Mouse (Mus musculus) frontal cortex, adult 2 months (tissue): ENCODE results near the gene Scnm1. TPM values are rescaled to one million over a fixed set of nuclear protein-coding genes. Genes with fewer than 3 reads are reported as not detected.
A peak's percentile ranks its signal among the peaks of the same experiment; 100 is the strongest.
"Not testable (repeated sequence)": the region's sequence is repeated elsewhere in the genome, so short reads cannot be mapped to it uniquely, and the experiment has no call there.

Experiments used
- DNase-seq, 2 experiments: peaks; one replicate each; pipeline ENCODE4 v3.0.0; 2022; ENCODE audit warnings: low spot score in 1 of 2; ENCODE audit errors: extremely low spot score in 1 of 2
- polyA plus RNA-seq: library from polyadenylated mRNA; depleted of rRNA; stranded (reverse); fragments of >200 nt; gene quantifications from 2 replicates; pipeline ENCODE4 v1.2.3, GENCODE M21; 2012

Scnm1 gene
- polyA plus RNA-seq, 1 experiment, result 118 TPM

DNA sequence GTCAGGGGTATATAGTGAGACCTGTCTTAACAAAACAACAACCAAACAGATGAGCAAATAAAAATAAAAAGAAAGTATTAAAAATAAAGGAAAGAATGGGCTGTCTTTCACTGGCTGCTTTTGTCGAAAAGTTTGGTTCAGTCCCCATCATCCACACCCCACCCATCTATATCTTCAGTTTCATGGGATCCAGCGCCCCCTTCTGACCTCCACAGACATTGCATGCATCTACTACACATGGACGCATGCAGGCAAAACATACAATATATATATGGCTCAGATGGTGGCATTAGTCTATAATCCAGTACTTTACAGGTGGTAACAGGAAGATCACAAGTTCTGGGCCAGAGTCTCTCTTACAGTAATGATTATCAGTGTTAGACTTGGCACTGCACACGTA, 20.1 kb upstream of the Scnm1 start:
- peak in 1 of 2 experiments; percentile 56 for DNase-seq

DNA sequence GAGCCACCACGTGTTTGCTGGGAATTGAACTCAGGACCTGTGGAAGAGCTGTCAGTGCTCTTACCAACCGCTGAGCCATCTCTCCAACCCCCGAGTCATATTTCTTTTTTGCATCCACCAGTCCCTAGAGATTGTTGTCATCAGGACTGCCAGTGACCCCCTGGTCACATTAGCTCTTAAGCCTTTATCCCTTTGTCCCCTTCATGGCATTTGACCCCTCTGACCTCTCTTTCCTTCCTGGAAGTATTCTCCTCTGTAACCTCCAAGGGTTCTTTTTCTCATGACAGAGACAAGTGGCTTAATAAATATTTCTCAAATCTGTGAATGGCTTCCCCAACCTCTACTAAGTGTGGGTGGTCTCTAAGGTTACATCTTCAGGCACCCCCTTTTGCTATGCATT, 14.1 kb upstream of the Scnm1 start:
- no peak for DNase-seq

DNA sequence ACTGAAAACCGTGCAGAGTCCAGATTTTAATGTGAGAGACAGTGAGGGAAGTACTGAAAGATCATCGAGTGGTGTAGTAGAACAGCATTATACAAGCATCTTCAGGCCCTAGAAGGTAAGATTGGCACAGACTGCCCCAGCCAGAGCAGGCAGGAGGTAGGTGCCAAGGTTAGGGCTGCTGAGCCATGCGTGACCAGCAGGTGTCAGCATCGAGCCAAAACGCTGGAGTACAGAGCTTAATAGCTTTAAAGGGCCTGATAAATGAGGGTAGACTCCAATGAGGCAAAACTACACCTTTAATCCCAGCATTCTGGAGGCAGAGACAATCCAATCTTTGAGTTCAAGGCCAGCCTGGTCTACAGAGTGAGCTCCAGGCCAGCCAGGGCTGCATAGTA, 8.8 kb upstream of the Scnm1 start:
- peak; percentile 58 to 94 for DNase-seq

DNA sequence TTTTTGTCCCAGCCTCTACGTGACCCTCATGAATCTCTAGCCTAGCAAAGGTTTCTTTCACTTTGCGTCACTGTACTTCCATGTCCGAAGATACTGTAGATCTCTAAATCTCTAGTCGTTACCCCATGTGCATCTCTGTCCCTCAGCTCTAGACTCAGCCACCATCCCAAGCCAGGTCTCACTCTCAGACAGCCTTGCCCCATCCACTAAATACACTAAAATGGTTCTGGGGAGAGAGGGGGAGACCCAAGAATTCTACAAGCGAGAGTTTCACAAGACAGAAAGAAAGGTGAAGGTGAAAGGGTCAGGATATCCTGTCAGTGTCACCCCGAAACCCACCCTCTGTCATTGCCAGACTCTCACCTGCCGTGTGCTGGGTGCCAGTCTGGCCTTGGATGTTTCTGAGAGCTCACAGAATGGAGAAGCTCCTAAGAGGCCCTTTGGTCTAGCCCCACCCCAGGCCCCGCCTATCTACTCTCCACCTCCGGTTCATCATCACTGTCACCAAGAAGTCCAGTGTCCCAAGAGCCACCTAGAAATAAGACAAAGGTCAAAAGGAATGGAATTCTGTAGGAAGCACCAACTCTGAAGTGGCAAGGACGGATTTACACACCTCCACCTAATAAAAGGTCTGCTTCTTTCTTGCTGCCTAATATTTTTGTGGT, 8.3 kb upstream of the Scnm1 start, which contains the start of gene Tnfaip8l2:
Gene Tnfaip8l2, minus strand, starts transcription at position 409 of the 665 bp plus-strand sequence.
- DNase-seq, result peak in 1 of 2 experiments; percentile 22

DNA sequence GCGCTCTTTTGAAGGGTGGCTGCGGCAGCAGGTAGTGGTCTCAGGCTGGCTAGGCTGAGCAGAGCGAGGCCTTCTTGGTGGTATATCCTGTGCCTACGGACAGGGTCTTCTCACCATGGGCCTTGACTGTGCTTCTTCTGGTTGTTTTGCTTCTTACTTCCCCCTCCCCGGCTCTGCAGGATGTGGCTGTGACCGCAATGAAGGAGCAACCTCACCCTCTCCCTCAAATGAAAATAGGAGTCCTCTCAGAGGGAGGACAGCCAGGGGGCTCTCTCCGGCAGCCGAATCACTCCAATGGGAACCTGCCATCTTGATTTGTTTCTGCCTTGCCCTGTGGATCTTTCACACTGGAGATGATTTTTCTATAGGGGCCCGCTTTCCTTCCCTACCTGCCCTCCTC, 7.7 kb upstream of the Scnm1 start:
- peak in 1 of 2 experiments; percentile 16 for DNase-seq

DNA sequence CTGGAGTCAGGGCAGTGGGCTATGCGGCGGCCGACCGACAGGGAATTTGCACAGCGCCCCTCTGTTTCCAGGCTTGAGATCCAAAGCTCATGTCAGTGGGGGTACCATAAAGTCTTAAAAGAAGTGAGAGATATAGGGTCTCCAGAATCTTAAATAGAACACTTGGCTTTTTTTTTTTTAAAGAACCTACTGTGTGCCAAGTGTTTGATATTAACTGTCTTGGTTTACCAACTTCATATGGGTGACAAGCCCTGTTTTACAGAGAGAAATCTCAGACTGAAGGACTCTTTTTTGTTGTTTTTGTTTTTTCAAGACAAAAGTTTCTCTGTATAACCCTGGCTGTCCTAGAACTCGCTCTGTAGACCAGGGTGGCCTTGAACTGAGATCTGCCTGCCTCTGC, 7.0 kb upstream of the Scnm1 start:
- DNase-seq, result no peak

DNA sequence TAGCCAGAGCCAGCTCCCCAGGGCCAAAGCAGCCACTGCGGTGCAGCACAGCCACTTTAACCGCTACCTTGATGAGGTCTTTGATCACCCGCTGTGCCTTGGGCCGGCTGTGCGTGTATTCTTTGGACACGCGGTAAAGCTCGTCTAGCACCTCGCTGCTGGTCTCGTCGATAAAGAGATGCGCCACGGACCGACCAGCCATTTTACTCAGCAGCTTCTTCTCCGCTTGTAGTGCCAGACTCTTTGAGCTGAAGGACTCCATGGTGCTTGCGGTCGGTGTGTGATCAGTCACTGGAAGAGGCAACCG, 6.4 kb upstream of the Scnm1 start:
- no peak for DNase-seq

DNA sequence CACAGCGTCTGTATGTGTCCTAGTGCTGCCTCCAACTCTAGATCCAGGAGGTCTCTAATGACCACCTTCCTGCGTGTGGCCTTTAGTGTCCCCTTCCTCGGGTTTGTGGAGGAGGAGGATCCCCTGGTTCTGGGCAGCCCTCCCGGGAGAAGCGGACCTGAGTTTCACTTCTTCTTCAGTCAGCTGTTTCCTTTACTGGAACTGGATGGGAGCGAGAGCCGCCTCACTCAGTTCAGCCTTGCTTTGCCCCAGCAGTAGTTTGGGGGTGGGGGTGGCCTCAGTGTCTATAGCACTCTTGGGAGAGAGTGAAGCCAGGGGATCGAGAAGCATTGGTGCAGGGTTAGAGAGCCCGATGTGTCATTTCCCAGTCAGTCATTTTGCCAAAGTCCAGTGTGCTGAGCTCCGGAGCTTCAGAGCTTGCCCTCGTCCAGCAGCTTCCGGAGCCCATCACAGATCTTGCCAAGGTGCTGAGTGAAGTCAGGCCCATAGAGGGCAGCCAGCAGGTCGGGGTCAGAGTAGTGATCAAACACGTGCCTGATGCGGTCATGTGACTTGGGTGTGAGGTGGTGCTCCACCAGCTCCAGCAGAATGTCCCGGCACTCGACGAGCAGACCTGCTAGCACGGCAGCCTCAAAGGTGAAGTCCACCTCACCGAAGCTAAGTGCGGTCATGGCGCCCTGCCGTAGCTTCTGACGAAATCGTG, 5.9 kb upstream of the Scnm1 start:
- peak in 1 of 2 experiments; percentile 9 for DNase-seq

DNA sequence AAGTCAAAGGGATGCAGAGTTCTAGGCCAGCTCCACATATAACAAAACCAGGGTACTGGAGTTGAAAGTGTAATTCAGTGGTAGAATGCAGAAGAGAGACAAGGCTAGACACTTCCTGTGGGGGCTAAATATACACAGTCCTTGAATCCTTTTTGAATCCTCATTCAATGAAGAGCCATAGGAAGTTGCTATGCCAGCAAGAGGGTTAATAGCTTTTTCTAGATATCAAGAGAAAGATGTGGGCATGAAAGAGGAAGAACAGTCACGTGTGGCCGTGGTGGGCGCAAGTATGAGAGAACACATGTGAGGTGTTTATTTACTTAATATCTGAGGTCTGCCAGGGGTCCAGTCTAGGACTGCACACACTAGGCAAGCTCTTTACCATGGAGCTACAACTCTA, 2.5 kb upstream of the Scnm1 start:
- no peak for DNase-seq

DNA sequence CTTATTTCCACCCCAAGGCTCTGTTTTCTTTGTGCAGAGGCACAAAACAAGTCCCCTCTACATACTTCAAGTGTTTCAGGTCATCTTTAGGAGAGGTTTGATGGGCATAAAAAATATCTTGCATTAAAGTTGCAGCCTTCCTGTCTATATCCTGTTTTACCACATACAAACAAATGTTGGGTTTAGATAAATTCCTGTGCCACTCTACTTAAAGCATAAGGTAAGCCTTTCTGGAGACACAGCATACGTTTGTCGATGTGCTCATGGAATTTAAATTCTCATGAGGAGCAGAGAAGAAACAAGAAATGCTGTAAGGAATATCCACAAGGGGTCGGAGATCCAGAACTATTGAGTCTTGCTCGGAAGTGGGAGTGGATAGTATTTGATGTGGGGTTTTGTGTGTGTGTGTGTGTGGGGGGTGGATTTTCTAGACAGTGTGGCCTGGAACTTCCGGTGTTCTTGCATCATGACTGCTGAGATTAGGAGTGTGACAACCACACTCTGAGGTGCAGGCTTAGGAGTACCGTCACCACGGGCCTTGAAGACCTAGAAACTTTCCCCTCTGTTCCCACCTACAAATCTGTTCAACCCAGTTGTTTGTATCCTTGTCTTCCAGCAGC, 1.7 kb upstream of the Scnm1 start:
- no peak for DNase-seq

DNA sequence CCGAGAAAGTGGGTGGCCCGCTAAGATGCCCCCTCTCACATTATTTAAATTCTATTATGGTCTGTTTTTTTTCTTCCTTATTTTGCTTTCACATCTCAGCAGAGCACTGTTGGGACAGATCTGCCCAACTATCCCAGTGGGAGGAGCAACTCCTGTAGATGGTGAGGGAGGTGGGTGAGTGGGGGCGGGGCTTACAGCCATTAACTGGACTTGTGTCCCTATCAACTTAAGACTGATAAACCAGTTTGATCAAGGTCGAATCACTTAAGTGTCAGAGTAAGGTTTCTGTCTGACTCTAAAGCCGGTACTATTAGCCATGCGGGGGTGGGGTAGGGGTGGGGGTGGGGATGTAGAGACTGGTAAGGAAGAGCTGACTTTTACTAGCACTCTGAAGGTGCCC, 1.2 kb upstream of the Scnm1 start:
- peak in 1 of 2 experiments; percentile 56 for DNase-seq

DNA sequence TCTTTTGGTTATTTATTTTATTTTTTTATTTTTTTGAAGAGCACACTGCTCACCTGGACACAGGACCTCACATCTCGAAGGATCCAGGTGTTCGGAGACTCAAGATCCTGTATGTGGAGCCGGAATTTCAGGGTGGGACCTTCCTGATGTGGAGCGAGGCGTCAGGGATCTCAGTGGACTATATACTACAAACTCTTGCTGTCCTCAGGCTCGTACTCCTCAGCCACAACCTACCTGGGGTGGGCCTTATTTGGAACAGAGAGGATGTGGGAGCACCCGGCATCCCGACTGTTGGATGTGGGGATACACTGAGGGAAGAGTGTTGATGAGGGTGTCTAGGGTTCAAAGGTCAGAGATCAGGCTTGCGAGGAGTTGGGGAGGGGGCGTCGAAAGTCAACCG, 322 bp upstream of the Scnm1 start:
- DNase-seq, result not testable (repeated sequence)

DNA sequence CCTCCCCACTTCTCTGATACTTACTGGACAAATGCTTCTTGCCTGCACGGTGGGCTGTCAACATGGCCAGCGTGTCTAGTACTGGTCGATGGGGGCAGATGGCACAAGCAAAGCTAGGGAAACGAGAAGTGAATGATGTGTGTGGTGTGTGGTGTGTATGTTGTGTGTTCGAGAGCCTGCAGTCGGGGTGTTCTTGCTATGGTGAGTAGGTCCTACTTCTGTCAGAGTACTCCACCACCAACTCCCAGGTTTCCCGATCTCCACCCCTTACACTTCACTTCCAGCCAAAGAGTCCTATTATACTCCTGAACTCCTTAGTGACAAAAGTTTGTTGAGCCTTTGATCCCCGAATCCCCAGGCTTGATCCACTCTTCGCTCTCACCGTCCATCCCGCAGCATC, 635 bp downstream of the Scnm1 start:
- no peak for DNase-seq

DNA sequence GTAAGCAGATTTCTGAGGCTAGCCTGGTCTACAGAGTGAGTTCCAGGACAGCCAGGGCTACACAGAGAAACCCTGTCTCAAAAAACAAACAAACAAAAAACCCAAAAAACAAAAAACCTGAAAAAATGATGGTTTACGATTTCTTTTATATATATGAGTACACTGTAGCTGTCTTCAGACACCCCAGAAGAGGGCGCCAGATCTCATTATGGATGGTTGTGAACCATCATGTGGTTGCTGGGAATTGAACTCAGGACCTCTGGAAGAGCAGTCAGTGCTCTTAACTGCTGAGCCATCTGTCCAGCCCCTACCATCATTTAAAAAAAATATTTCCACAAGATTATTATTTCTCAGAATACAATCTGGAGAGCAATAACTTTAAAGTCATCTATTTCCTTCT, 1.4 kb downstream of the Scnm1 start:
- not testable (repeated sequence) for DNase-seq

DNA sequence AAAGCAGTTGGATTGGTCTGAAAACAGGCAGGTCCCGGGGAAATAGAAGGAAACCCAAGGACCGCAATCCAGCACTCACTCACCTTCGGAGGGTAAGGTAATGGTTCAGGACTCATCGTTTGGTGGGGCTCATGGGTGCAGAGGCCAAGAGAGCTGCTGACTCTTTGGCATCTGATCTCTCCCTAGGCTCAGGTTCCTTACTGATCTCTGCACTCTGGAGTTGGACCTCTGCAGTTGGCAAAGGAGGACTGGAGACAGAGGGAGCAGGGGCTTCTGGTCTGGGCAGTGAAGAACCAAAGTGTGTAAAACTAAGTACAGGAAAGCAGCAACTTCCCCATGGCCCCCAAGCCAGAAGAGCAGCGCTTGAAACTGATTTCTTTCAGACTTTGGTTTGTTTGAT, 3.7 kb downstream of the Scnm1 start:
- no peak for DNase-seq

DNA sequence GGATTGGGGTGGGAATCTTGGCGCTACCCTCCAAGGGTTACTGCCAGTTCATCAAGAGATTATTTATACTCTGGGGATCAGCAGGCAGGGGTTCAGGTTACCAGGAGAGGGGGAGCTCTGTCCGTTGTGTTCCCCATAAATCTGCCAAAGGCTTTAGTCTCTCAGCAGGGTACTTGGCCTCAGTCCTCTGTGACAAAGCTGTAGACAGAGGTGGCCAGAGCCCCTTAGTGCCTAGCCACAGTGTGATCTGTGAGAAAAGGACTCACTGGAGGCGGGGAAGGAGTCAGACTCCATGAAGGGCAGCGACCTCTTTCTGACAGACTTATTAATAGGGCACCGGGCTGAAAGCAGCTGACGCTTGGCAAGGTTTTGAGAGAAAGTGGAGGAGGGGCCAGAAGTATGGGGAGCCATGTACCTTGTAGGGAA, 4.6 kb downstream of the Scnm1 start:
- no peak for DNase-seq

DNA sequence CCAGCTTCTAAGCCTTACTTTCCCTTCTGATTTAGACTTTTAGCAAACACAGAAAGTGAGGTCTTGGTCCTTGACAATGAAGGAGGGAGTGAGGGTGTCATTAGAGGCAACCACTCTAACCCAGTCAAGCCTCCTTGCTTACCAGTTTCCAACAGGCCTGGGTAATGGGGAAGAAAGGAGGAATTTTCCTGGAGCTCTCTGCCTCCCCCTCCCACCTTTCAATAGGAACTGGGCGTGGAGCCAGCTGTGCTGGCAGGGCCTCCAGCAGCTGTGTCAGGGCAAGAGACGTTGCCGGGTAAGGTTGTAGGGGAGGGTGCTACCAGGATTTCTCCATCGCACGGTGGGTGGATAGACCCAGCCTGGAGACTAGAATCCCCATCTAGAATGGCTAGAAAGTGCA, 8.8 kb downstream of the Scnm1 start:
- peak in 1 of 2 experiments; percentile 55 for DNase-seq

DNA sequence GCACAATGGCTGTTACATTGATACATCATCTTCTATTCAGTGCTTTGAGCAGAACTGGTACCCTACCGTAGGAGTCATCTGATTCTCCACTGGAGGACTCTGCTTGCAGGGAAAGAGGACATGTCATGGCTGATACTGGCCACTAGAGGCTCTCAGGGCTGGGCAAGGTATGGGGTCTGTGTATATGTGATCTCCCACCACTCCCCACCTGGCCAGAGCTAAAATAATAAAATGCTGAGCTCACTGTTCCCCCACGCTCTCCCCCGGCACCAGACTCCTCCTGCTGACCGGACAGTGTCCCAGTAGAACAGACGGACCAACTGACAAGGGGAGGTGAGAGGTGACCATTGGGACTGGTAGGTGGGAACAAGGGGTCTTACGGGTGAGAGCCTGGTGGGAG, 9.6 kb downstream of the Scnm1 start, which contains the start of gene Tmod4:
Gene Tmod4, plus strand, starts transcription at position 231 of the 400 bp plus-strand sequence.
- no peak for DNase-seq

DNA sequence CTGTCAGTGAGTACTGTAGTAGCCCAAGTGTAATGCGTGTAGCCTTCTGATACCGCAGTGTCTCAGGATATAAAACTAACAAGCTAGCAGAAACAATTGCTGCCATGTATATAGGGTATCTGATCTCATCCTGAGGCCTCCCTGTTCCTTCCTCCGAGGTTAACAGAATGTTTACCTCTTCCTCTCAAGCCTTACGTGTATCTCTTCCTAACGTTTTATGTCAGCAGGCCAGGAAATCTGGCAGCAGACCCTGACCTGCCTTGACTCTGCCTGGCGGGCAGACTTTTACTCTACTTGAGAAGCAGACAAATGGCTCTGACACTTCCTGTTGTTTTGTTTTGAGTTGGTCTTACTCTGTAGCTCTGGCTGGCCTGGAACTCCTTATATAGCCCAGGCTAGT, 12.2 kb downstream of the Scnm1 start:
- DNase-seq, result no peak

DNA sequence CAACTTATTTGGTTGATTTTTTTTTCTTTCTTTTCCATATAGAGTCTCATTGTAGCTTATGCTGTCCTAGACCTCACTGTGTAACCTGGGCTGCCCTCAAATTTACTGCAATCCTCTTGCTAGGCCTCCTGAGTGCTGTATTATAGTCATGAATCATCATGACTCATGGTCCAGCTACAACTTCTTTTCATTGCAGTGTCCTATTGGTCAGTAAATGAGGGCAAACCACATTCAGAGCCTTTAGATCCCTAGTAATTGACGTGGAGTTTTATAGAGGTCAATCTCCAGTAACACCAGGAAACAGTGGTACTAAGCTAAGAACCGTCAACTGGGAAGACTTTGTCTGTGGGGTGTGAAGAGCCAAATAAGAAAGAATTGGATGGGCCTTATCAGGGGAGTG, 16.1 kb downstream of the Scnm1 start:
- DNase-seq, result no peak

DNA sequence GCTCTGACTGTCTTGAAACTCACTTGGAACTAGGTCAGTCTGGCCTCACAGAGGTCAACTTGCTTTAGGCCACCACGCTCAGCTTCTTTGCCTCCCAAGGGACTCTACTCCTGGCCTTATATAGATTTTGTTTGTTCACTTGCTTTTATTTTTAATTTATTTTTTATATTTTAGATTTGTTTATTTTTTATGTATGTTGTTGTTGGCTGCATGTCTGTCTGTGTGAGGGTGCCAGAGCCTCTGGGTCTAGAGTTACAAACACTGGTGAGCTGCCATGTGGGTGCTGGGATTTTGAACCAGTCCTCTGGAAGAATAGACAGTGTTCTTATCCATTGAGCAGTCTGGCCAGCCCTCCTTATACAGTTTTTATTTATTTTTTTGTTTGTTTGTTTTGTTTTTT, 21.1 kb downstream of the Scnm1 start:
- no peak for DNase-seq
